Mouse (Mus musculus) CH12.LX (cell line): ENCODE results near the gene Amhr2.

Source experiments
- EP300 ChIP-seq: IDR thresholded peaks from 2 replicates; pipeline ENCODE4 v1.6.1; 2011; ENCODE audit warnings: low read length, improper control_type of control experiment
- JUND ChIP-seq: conservative IDR thresholded peaks from 2 replicates; pipeline ENCODE4 v1.6.1; 2011; ENCODE audit warnings: low read depth, low read length, improper control_type of control experiment
- MAFK ChIP-seq: IDR thresholded peaks from 2 replicates; pipeline ENCODE4 v1.6.1; 2011; ENCODE audit warnings: low read length, improper control_type of control experiment; ENCODE audit not compliant: insufficient replicate concordance
- MAX ChIP-seq: IDR thresholded peaks from 2 replicates; pipeline ENCODE4 v1.6.1; 2011; ENCODE audit warnings: low read length, improper control_type of control experiment
- POLR2A ChIP-seq: IDR thresholded peaks from 2 replicates; pipeline ENCODE4 v1.6.1; 2011; ENCODE audit warnings: low read depth, mild to moderate bottlenecking, improper control_type of control experiment, low read length
- POLR2AphosphoS2 ChIP-seq: IDR thresholded peaks from 2 replicates; pipeline ENCODE4 v1.6.1; 2011; ENCODE audit warnings: low read depth, low read length, improper control_type of control experiment

DNA sequence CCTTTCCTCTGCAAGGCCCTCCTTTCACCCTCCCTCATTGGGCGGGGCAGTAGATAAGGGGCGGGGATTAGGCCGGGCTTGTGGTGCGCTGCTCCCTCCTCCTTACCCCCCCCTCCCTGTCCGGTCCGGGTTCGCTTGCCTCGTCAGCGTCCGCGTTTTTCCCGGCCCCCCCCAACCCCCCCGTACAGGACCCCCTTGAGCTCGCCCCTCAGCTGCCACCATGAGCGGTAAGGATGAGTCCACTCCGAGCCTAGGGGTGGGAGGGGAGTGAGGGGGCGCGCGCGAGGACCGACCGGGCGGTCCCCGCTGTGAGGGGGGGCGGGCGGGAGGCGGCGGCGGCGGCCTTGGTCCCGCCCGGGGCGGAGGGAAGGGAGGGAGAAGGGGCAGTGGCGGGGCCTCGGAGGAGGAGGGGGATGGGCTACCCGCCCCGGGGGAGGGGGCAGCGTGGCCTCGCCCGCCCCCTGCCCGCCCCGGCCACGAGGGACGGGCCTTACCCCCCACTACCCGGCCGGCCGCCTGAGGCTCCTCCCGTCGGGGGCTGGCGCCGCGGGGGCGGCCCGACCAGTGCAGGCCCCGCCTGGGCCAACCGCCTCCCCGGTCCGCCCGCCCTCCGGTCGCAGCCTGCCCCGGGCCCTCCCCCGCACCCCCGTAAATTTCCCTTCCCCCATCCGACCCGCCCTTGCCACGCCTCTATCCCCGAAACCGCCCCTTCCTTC lies 38.8 kb upstream of the Amhr2 start:
- peak; percentile 28; the same call in 1 of the 2 replicates for TF ChIP-seq POLR2A
- no peak for TF ChIP-seq EP300
- TF ChIP-seq JUND, result no peak
- no peak for TF ChIP-seq POLR2AphosphoS2
- no peak for TF ChIP-seq MAFK
- no peak for TF ChIP-seq MAX
